Comparison of ENCODE assay signal across 30 mouse cellular contexts in genomic region chr19:60911653-60912052, GRCm38 (mm10). TPM values are rescaled to one million over a fixed set of nuclear protein-coding genes. Genes with fewer than 3 reads are reported as not detected.
A peak's percentile ranks its signal among the peaks of the same experiment; 100 is the strongest.
DNase-seq lines count a peak whose midpoint lies in the region; ATAC-seq and TF ChIP-seq lines count a peak whose summit lies in the region.
"Had no signal": no experiment of that assay in that cellular context is flagged by ENCODE, and none has a peak within 500 bp of the region (broad histone marks: within the 10 kb centered on the region; RNA-seq: fewer than 3 reads in every experiment).

No protein-coding gene starts in this region.

- peak; percentile 81 for TF ChIP-seq EP300 in CH12.LX (IDR thresholded peaks at IDR 0.05; ENCODE audit: low read length)

- peak; percentile 43 to 46 for DNase-seq in cerebellum, adult 18-20 months
- no peak for DNase-seq in cerebellum, adult 11 months
- DNase-seq in cerebellum, adult 9-10 months, result peak; percentile 43
- no peak for DNase-seq in CH12.LX (ENCODE audit: extremely low read depth)
- peak; percentile 26 to 52 for DNase-seq in cerebellum, postnatal 14 days
- no peak for DNase-seq in thymus, postnatal 10 days (ENCODE audit: low spot score in 2 of 2)
- DNase-seq in hindbrain, embryonic 14.5 days (ENCODE audit: low spot score), result no peak
- DNase-seq: adrenal gland, adult 2 months; adrenal gland, postnatal 14 days; embryo, embryonic 11 days; gastrocnemius, postnatal 10 days; gastrocnemius, postnatal 36 days; heart, postnatal 14 days; kidney, adult 11 months; kidney, adult 8-10 months had no signal

- H3K27me3 ChIP-seq in CH12.LX (replicated peaks), result no peaks in the 10 kb centered on the region
- no peaks in the 10 kb centered on the region for H3K27me3 ChIP-seq in hindbrain, embryonic 14.5 days (ENCODE audit: control insufficient read depth, insufficient read depth, low read length)
- H3K27me3 ChIP-seq: embryonic facial prominence, embryonic 13.5 days; forebrain, embryonic 13.5 days; heart, embryonic 12.5 days; heart, embryonic 15.5 days; hindbrain, embryonic 12.5 days; intestine, embryonic 15.5 days; kidney, embryonic 15.5 days; Patski had no signal

- no peak overlapping the region for H3K9ac ChIP-seq in CH12.LX (ENCODE audit: insufficient read depth, low read depth)
- H3K9ac ChIP-seq in hindbrain, embryonic 14.5 days, result no peak overlapping the region
- H3K9ac ChIP-seq: embryonic facial prominence, embryonic 13.5 days; forebrain, embryonic 13.5 days; heart, embryonic 12.5 days; heart, embryonic 15.5 days; hindbrain, embryonic 12.5 days; intestine, embryonic 15.5 days; kidney, embryonic 15.5 days had no signal

- H3K9me3 ChIP-seq in CH12.LX (replicated peaks; ENCODE audit: low read length), result no peaks in the 10 kb centered on the region
- no peaks in the 10 kb centered on the region for H3K9me3 ChIP-seq in hindbrain, embryonic 14.5 days (ENCODE audit: control insufficient read depth, low read length)
- H3K9me3 ChIP-seq: embryonic facial prominence, embryonic 10.5 days; embryonic facial prominence, embryonic 13.5 days; forebrain, embryonic 10.5 days; forebrain, embryonic 13.5 days; G1E; heart, embryonic 12.5 days; heart, embryonic 15.5 days; hindbrain, embryonic 12.5 days; intestine, embryonic 15.5 days; kidney, embryonic 15.5 days had no signal

- no peak for ATAC-seq in cerebellum, adult (ENCODE audit: insufficient number of reproducible peaks, low FRiP score, low TSS enrichment)
- no peak for ATAC-seq in hindbrain, embryonic 14.5 days (ENCODE audit: low FRiP score)
- ATAC-seq: forebrain, embryonic 13.5 days; forebrain, embryonic 16.5 days; hindbrain, embryonic 16.5 days; intestine, embryonic 15.5 days; Patski had no signal

- dilution Hi-C loops in CH12.LX (cut with MboI; ENCODE audit: extremely low pct_ligation_motif_present, extremely low pct_unique_long_range_greater_than_20kb, low sequenced_read_pairs), result no loop called here

- TF ChIP-seq CTCF in CH12.LX (conservative IDR thresholded peaks at IDR 0.05 in 1 of 2, IDR thresholded peaks at IDR 0.05 in 1 of 2; ENCODE audit: low read depth in 2 of 2, low read length in 2 of 2), result no peak

- H3K27ac ChIP-seq in CH12.LX (ENCODE audit: insufficient read depth, low read depth), result no peak overlapping the region
- no peak overlapping the region for H3K27ac ChIP-seq in hindbrain, embryonic 14.5 days
- H3K27ac ChIP-seq: embryonic facial prominence, embryonic 10.5 days; embryonic facial prominence, embryonic 13.5 days; forebrain, embryonic 10.5 days; forebrain, embryonic 13.5 days; heart, embryonic 15.5 days; hindbrain, embryonic 12.5 days; intestine, embryonic 15.5 days; kidney, embryonic 15.5 days had no signal

- WGBS in hindbrain, embryonic 14.5 days, result 78% methylated on average over 2 of the region's 2 CpGs

- no peak for TF ChIP-seq RAD21 in CH12.LX (IDR thresholded peaks at IDR 0.05; ENCODE audit: low read depth, low read length)

- H3K36me3 ChIP-seq in CH12.LX (replicated peaks in 1 of 2; ENCODE audit: control insufficient read depth in 1 of 2, insufficient read depth in 1 of 2, low read length in 1 of 2), result peaks cover 0 to 3% of the 10 kb centered on the region in 2 experiments
- no peaks in the 10 kb centered on the region for H3K36me3 ChIP-seq in hindbrain, embryonic 14.5 days (replicated peaks; ENCODE audit: control insufficient read depth, insufficient read depth)
- H3K36me3 ChIP-seq: embryonic facial prominence, embryonic 10.5 days; embryonic facial prominence, embryonic 13.5 days; forebrain, embryonic 10.5 days; G1E; heart, embryonic 15.5 days; hindbrain, embryonic 12.5 days; intestine, embryonic 15.5 days; kidney, embryonic 15.5 days had no signal

- H3K4me2 ChIP-seq in CH12.LX (ENCODE audit: insufficient read depth, low read depth, poor library complexity, severe bottlenecking), result peak overlapping the region; percentile 66
- H3K4me2 ChIP-seq in hindbrain, embryonic 14.5 days (replicated peaks), result no peak overlapping the region
- H3K4me2 ChIP-seq: embryonic facial prominence, embryonic 13.5 days; forebrain, embryonic 13.5 days; heart, embryonic 12.5 days; heart, embryonic 15.5 days; hindbrain, embryonic 12.5 days; intestine, embryonic 15.5 days; kidney, embryonic 15.5 days had no signal

- H3K4me3 ChIP-seq in CH12.LX (replicated peaks in 1 of 3; ENCODE audit: low read depth in 2 of 3, low read length in 2 of 3, poor library complexity in 1 of 3), result no peak overlapping the region
- no peak overlapping the region for H3K4me3 ChIP-seq in hindbrain, embryonic 14.5 days (replicated peaks; ENCODE audit: low read length)
- H3K4me3 ChIP-seq: embryonic facial prominence, embryonic 10.5 days; embryonic facial prominence, embryonic 13.5 days; erythroblast, embryonic 14.5 days; forebrain, embryonic 10.5 days; forebrain, embryonic 13.5 days; heart, embryonic 12.5 days; heart, embryonic 15.5 days; hindbrain, embryonic 12.5 days; intestine, embryonic 15.5 days; kidney, embryonic 15.5 days had no signal

- H3K4me1 ChIP-seq in CH12.LX (ENCODE audit: control insufficient read depth in 1 of 2, insufficient read depth in 2 of 2), result peaks cover 10 to 40% of the 10 kb centered on the region in 2 experiments
- no peaks in the 10 kb centered on the region for H3K4me1 ChIP-seq in hindbrain, embryonic 14.5 days (replicated peaks; ENCODE audit: control insufficient read depth, insufficient read depth, low read length)
- H3K4me1 ChIP-seq: embryonic facial prominence, embryonic 13.5 days; forebrain, embryonic 10.5 days; forebrain, embryonic 13.5 days; hindbrain, embryonic 12.5 days; intestine, embryonic 15.5 days had no signal

- H3K79me2 ChIP-seq in CH12.LX (replicated peaks; ENCODE audit: control insufficient read depth, extremely low read depth, insufficient read depth, poor library complexity, severe bottlenecking), result 0 out of 2 replicates have a peak, but pooled peaks cover 5% of the 10 kb centered on the region

- in situ Hi-C loops in CH12.LX (cut with MboI; ENCODE audit: low pct_ligation_motif_present, low pct_unique_long_range_greater_than_20kb, low sequenced_read_pairs), result no loop called here

- TF ChIP-seq POLR2A in CH12.LX (IDR thresholded peaks at IDR 0.05; ENCODE audit: low read depth, low read length), result no peak

TF ChIP-seq in CH12.LX, 34 proteins besides CTCF, POLR2A, EP300 and RAD21 (continues in another document):
- TF ChIP-seq USF1 (IDR thresholded peaks at IDR 0.05; ENCODE audit: low read depth, low read length) (no peak), ZC3H11A (IDR thresholded peaks at IDR 0.05; ENCODE audit: low read depth, low read length) (no peak), MAX (IDR thresholded peaks at IDR 0.05; ENCODE audit: low read length) (no peak; the same call in 1 of the 2 replicates), SMC3 (IDR thresholded peaks at IDR 0.05; ENCODE audit: low read depth, low read length) (no peak), CHD2 (IDR thresholded peaks at IDR 0.05; ENCODE audit: low read length) (0 out of 2 replicates have a peak, but pooled peaks have one; percentile 38), HCFC1 (IDR thresholded peaks at IDR 0.05; ENCODE audit: low read depth, low read length) (no peak), MYC (IDR thresholded peaks at IDR 0.05; ENCODE audit: low read depth, low read length) (0 out of 2 replicates have a peak, but pooled peaks have one; percentile 24), ZMIZ1 (IDR thresholded peaks at IDR 0.05; ENCODE audit: low read depth, low read length) (no peak), GABPA (IDR thresholded peaks at IDR 0.05; ENCODE audit: insufficient replicate concordance, low read depth, low read length) (no peak), E2F4 (IDR thresholded peaks at IDR 0.05; ENCODE audit: insufficient replicate concordance, low read depth, low read length) (no peak), RCOR1 (conservative IDR thresholded peaks at IDR 0.05; ENCODE audit: low read depth, low read length) (no peak), POLR2AphosphoS2 (IDR thresholded peaks at IDR 0.05; ENCODE audit: low read depth, low read length) (no peak), ZKSCAN1 (IDR thresholded peaks at IDR 0.05; ENCODE audit: borderline replicate concordance, low read depth, low read length) (no peak), JUN (IDR thresholded peaks at IDR 0.05; ENCODE audit: insufficient read depth, low read depth, low read length) (no peak), UBTF (IDR thresholded peaks at IDR 0.05; ENCODE audit: low read depth, low read length) (no peak), TCF12 (IDR thresholded peaks at IDR 0.05; ENCODE audit: low read depth, low read length) (no peak), PAX5 (IDR thresholded peaks at IDR 0.05; ENCODE audit: low read length) (no peak), ETS1 (conservative IDR thresholded peaks at IDR 0.05; ENCODE audit: low read depth, low read length) (no peak), MXI1 (IDR thresholded peaks at IDR 0.05; ENCODE audit: low read depth, low read length) (peak; percentile 67), KAT2A (IDR thresholded peaks at IDR 0.05; ENCODE audit: insufficient replicate concordance, low read length) (no peak), NELFE (IDR thresholded peaks at IDR 0.05; ENCODE audit: low read depth, low read length) (no peak), BHLHE40 (IDR thresholded peaks at IDR 0.05; ENCODE audit: low read depth, low read length) (0 out of 2 replicates have a peak, but pooled peaks have one; percentile 41), USF2 (conservative IDR thresholded peaks at IDR 0.05; ENCODE audit: low read depth, low read length) (no peak), ELF1 (IDR thresholded peaks at IDR 0.05; ENCODE audit: low read depth, low read length) (no peak), MAFK (IDR thresholded peaks at IDR 0.05; ENCODE audit: insufficient replicate concordance, low read length) (no peak), JUND (conservative IDR thresholded peaks at IDR 0.05; ENCODE audit: low read depth, low read length) (no peak), MAZ (IDR thresholded peaks at IDR 0.05; ENCODE audit: low read depth, low read length) (no peak)

RNA-seq across cellular contexts. Expression of gene Grk5, which starts 22.1 kb away (rescaled TPM):
- 5.7 and 7.7 TPM in 2 replicates for total RNA-seq in CH12.LX (2012; rRNA removed)
- 7.4 and 7.6 TPM in 2 replicates for total RNA-seq in CH12.LX (2014; rRNA removed)
- 11.5 and 12.7 TPM in 2 replicates for polyA plus RNA-seq in CH12.LX (2012; ENCODE audit: insufficient read length, low read depth)
- 3.1 and 3.4 TPM in 2 replicates for polyA plus RNA-seq in hindbrain, embryonic 14.5 days (2014; fragmentation: Nextera tagmentation; extraction: Ambion mirVana)

RNA-seq across cellular contexts. Expression of gene Prdx3, which starts 37.3 kb away (rescaled TPM):
- total RNA-seq in CH12.LX (2012; rRNA removed) (180 and 210 TPM in 2 replicates), CH12.LX (2014; rRNA removed) (414 and 427 TPM in 2 replicates)
- polyA plus RNA-seq in CH12.LX (2012; ENCODE audit: insufficient read length, low read depth), result 230 and 246 TPM in 2 replicates
- polyA plus RNA-seq in hindbrain, embryonic 14.5 days (2014; fragmentation: Nextera tagmentation; extraction: Ambion mirVana), result 126 and 135 TPM in 2 replicates

RNA-seq across cellular contexts. Expression of gene Sfxn4, which starts 50.4 kb away (rescaled TPM):
- total RNA-seq in CH12.LX (2012; rRNA removed), result 1.9 and 2.2 TPM in 2 replicates
- total RNA-seq in CH12.LX (2014; rRNA removed), result 3.5 and 3.9 TPM in 2 replicates
- 3.1 and 3.8 TPM in 2 replicates for polyA plus RNA-seq in CH12.LX (2012; ENCODE audit: insufficient read length, low read depth)
- 11.6 and 11.9 TPM in 2 replicates for polyA plus RNA-seq in hindbrain, embryonic 14.5 days (2014; fragmentation: Nextera tagmentation; extraction: Ambion mirVana)

Comparison
In these comparisons a context has a peak if more than half of its experiments do, and no peak if none do; other contexts are left out.
1. DNase-seq: peak in cerebellum, adult 18-20 months (2 of 2), cerebellum, adult 9-10 months (single experiment) and cerebellum, postnatal 14 days (2 of 2); none in cerebellum, adult 11 months (single experiment), CH12.LX (single experiment), thymus, postnatal 10 days (0 of 2) and hindbrain, embryonic 14.5 days (single experiment).